ENCODE assay signal across 9 mouse cellular contexts in genomic region chr2:5097786-5098445, GRCm38 (mm10). TPM values are rescaled to one million over a fixed set of nuclear protein-coding genes. Genes with fewer than 3 reads are reported as not detected.
DNase-seq lines count a peak whose midpoint lies in the region; ATAC-seq lines count a peak whose summit lies in the region.
"Had no signal": no experiment of that assay in that cellular context is flagged by ENCODE, and none has a peak within 500 bp of the region (broad histone marks: within the 10 kb centered on the region; RNA-seq: fewer than 3 reads in every experiment).

No protein-coding gene starts in this region.

- H3K27me3 ChIP-seq in kidney, embryonic 16.5 days (ENCODE audit: insufficient read depth, low read length): no peaks in the 10 kb centered on the region
- H3K27me3 ChIP-seq: Patski had no signal

- peak overlapping the region; percentile 38 for H3K4me3 ChIP-seq in kidney, embryonic 16.5 days (ENCODE audit: low read length)

- no peaks in the 10 kb centered on the region for H3K9me3 ChIP-seq in kidney, embryonic 16.5 days (ENCODE audit: low read length)

- no peaks in the 10 kb centered on the region for H3K36me3 ChIP-seq in kidney, embryonic 16.5 days (ENCODE audit: insufficient read depth, low read length)

- peak overlapping the region; percentile 64 for H3K9ac ChIP-seq in kidney, embryonic 16.5 days (replicated peaks; ENCODE audit: low read length)

- no peak for ATAC-seq in kidney, embryonic 16.5 days (ENCODE audit: low FRiP score, low TSS enrichment)
- ATAC-seq in megakaryocyte progenitor cell, adult 5-6 weeks (replicated peaks; ENCODE audit: poor library complexity): peak; percentile 74
- ATAC-seq: Patski had no signal

- H3K27ac ChIP-seq in kidney, embryonic 16.5 days (ENCODE audit: low read length): no peak overlapping the region

- peaks cover 7% of the 10 kb centered on the region for H3K4me1 ChIP-seq in kidney, embryonic 16.5 days (ENCODE audit: insufficient read depth, low read length)

- 14% methylated on average over 20 of the region's 20 CpGs for WGBS in kidney, embryonic 16.5 days

- H3K4me2 ChIP-seq in kidney, embryonic 16.5 days (replicated peaks; ENCODE audit: low read depth, low read length): peak overlapping the region; percentile 62

- DNase-seq in kidney, adult 8-10 months: no peak
- DNase-seq in embryo, embryonic 10 days (ENCODE audit: low spot score): peak; percentile 71
- DNase-seq in forelimb bud, embryonic 11.5 days (ENCODE audit: low read depth, low spot score): peak; percentile 59
- DNase-seq in thymus, postnatal 4 days: peak; percentile 42
- DNase-seq in natural killer cell, adult 2 months (ENCODE audit: low spot score in 2 of 2): no peak
- no peak for DNase-seq in ovary, postnatal 36 days (ENCODE audit: low spot score)

RNA-seq across cellular contexts. Expression of gene Optn, which starts 34.1 kb away (rescaled TPM):
- polyA plus RNA-seq in kidney, embryonic 16.5 days (2015; fragmentation: Nextera tagmentation; extraction: Ambion mirVana): 15.7 and 16.3 TPM in 2 replicates
- total RNA-seq in megakaryocyte progenitor cell, adult 5-6 weeks (2015): 6.6 and 10.1 TPM in 2 replicates
- total RNA-seq in megakaryocyte progenitor cell, adult 5-6 weeks (2017): 19.8 and 30.8 TPM in 2 replicates

RNA-seq across cellular contexts. Expression of gene Ccdc3, which starts 39.7 kb away (rescaled TPM):
- polyA plus RNA-seq in kidney, embryonic 16.5 days (2015; fragmentation: Nextera tagmentation; extraction: Ambion mirVana): 12.1 and 13.1 TPM in 2 replicates
- total RNA-seq in megakaryocyte progenitor cell, adult 5-6 weeks (2015): not detected in 2 replicates
- total RNA-seq in megakaryocyte progenitor cell, adult 5-6 weeks (2017): not detected in 2 replicates

Comparison
In these comparisons a context has a peak if more than half of its experiments do, and no peak if none do; other contexts are left out.
1. DNase-seq: peak in embryo, embryonic 10 days (single experiment), forelimb bud, embryonic 11.5 days (single experiment) and thymus, postnatal 4 days (single experiment); none in kidney, adult 8-10 months (0 of 2), natural killer cell, adult 2 months (0 of 2) and ovary, postnatal 36 days (single experiment).